Mouse (Mus musculus) mouse trophoblast stem cell (cell line): ENCODE measurements at regions not wholly inside any gene's neighbourhood (a gene's known extent, or its start where the extent isn't known, plus 50 kb on each side); places are given as distances from the start of the nearest gene placed in this dataset.

Experiments
- in situ Hi-C, 2 experiments: fragments of 300-500 bp; cut with MseI, MboI; formaldehyde crosslinking; loops; 2 replicates in 1 of 2; 3 replicates in 1 of 2; pipeline ENCODE4 v1.15.1; 2025

GRCm38 (mm10) chr13:71653939-71654467, 309.5 kb downstream of the Irx1 start:
- in situ Hi-C loops = no loop called here

DNA sequence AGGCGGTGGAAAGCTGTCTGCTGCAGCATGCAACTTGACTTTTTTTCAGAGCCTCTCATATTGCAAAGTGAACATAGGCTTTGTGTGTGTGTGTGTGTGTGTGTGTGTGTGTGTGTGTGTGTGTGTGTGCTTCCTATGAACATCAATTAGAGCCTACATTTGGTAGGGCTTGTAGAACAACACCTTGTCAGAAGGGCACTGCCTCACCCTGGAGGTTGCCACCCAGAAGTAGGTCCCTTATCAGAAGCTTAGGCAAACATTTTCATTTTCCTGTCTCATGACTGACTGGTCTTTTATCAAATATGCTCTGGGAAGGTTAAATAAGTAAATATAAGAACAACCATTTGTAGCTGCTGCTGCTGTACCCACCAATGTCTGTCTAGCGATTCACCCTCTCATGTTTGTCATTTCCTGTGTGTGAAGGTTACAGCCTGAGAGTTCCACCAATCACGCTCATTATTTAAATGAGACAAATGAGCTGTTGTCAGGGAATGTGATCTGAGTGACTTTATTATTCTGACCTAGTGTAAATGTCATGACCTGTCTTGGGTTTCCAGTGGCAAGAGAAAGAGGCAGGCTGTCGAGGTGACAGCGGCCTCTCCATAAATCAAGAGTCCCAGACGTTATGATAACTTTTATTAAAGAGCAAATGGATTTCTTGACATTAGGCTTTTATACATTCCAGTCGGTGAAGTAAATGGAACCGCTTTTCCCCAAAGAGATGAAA, 310.1 kb downstream of the Irx1 start:
- in situ Hi-C loops = no loop called here

- in situ Hi-C loops = no loop called here
Measured at GRCm38 (mm10) chr13:71649876-71650275, 313.6 kb downstream of the Irx1 start.

DNA sequence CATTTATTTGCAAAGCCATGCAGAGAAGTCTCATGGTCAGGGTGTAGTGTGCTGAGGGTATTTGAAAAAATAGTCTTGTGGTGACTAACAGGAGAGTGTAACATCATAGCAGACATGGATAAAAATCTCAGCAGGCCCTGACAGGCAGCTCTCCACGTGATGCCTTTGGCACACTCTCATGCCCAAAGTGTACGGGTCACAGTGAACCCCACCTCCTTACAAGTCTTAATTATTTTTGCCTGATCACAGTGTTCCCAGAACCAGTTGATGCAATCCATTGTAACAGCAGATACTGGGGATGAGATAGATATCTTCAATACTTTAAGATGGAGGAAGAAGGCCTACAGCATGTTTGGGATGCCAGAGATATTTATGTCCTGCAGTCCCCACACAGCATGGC, 314.5 kb downstream of the Irx1 start:
- in situ Hi-C loops = no loop called here

GRCm38 (mm10) chr13:71631447-71631846, 332.1 kb downstream of the Irx1 start:
- in situ Hi-C loops = no loop called here

DNA sequence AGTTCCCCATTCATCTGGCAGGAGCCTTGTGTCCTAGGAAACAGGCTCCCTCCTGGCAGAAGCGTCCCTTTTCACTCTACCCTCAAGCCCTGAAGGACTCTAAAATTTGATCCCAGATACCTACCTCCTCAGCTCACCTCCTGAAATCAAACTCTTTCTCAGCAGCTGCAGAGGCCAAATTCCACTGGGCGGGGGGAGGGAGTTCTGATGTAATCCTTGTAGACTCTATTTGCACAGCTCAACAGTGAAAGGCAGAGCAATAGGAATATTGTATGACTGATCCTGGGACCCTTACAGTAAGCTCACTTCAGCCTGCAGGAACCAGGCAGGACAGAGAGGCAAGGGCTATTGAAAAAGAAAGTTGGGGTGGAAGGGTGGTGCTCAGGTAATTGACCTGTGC, 346.3 kb downstream of the Irx1 start:
- in situ Hi-C loops = no loop called here

DNA sequence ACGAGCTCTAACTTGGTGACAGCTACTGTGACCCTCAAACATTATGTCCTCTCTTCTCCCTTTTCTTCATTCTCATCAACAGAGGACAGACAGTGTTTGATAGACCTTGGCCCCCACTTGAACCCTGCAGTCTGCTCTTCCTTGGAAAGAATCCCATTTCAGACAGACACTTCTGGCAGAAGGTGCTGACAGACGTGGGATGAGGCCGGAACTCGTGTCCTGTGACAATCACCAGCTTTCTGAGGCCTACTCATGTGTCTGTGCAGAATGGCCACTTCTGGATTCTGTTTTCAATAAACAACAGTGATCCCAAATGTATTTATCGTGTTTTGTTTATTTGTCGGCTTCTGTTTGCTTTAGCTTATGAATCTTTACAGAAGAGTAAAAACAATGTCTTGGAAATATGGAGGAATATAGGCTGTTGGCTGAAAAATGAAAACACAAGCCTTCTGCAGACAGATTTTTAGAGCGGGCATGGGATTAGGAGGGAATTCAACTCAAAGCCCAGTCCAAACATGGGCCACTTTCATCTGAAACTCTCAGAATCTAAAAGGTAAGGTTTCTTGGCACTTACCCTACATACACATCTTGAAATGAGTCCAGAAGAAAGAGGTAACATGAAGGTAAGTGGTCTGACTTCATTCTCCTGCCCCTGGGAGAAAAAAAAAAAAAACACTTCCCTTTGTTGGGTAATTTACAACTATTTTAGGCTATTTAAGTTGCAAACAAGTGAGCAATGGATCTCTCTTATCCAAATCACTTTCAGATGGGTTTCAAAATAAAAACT, 350.9 kb downstream of the Irx1 start:
- in situ Hi-C loops = no loop called here

DNA sequence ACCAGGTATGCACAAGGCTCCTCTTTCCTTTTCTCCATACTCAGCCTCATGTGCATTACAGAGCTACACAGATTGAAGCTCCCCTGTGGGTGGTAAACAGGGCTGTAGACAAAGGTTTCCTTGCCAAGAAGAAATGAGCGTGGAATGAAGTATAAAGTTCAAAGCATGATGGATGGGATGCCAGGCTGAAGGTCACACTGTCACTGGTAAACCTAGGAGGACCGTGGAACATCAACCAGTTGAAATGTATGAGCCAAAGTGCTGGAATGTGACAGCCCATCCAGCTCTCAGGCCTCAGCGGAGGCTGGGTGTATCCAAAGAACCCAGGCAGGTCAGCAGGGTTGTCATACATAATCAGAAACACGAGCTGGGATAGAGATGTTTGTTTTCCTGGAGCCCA, 381.0 kb downstream of the Irx1 start:
- in situ Hi-C loops = no loop called here

DNA sequence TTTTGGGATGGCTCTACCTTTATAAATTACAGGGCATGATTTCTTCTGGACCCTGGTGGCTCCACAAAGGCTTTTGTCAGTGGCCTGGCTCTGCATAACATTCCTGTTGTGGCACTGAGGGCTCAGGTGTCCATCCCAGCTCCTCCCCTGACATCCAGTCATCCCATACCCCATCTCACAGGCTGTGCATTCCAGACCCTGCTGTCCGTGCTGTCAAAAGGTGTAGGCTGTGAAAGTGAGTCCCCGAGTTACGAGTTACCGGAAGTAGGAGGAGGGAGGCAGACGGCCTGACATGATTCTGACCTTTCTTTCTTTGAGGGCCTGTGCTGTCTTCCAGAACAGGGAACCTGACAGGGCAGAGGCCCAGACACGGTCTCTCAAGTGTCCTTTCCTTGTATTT, 397.6 kb downstream of the Irx1 start:
- in situ Hi-C loops = no loop called here

GRCm38 (mm10) chr13:71565388-71565787, 398.1 kb downstream of the Irx1 start:
- in situ Hi-C loops = no loop called here

DNA sequence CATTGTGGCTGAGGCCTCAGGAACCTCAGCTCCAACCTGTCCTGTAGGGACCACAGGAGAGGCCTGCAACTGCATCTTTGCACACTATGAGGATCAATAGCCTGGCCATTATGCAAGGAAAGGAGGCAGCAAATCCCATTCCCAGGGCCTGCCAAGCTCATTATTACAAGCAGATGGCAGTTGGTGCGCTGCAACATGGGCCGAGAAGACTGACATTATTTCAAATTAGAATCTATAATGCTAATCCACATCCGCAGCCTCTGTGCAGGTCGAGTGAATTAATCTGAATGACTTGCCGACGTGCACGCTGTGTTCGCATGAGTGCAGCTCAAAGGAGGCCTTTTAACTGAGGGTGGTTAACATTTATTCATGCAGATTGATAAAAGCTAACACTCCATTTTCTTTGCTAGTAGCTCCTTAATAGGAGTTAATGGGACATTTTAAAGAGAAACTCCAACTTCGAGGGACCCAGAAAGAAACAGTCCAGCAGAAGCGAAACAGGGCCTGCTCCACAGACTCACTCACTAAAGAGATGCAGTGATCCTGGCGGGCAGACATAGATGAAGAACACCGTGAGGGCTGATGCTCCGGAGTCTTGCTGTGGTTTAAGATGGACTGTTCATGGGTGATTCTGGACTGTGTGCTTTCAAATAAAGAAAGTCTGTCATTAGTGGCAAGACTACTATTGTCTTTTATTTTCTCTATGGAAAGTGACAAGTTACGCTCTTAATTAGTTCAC, 404.9 kb downstream of the Irx1 start:
- in situ Hi-C loops = no loop called here

DNA sequence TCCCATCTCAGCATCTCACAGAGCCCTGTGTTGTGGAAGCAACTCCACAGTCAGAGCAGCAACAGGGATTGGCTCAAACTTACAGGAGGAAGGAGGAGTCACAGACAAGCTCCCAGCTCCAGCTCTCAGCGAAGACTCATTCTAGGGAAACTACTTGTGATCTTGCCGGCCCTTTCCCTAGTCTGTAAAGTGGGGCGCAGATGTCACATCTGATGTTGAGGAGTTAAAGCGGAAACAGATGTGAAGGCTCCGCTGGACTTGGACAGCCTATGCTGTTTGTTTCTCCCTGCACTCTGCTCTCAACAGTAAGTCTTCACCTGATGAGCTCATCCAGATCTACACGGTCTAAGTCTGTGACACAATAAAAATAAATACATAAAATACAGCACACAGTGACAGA, 408.1 kb downstream of the Irx1 start:
- in situ Hi-C loops = no loop called here

DNA sequence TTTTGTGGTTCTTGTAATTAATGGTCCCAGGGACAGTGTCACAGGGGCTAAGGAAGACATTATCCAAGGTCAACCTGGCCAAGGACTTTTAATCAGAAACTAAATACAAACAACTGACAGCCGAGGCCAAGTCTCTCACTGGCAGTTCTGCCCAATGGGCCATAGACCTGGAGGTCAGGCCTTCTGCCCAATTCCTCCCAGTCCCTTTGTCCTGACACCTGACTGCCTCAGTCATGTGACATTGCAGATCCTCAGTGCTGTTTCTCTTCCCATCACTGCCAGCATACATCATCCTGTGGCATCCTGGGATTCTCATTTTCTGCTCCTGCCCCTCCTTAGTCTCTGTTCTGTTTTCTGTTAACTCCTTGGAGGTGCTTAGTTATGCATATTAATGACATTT, 413.4 kb downstream of the Irx1 start:
- in situ Hi-C loops = no loop called here

DNA sequence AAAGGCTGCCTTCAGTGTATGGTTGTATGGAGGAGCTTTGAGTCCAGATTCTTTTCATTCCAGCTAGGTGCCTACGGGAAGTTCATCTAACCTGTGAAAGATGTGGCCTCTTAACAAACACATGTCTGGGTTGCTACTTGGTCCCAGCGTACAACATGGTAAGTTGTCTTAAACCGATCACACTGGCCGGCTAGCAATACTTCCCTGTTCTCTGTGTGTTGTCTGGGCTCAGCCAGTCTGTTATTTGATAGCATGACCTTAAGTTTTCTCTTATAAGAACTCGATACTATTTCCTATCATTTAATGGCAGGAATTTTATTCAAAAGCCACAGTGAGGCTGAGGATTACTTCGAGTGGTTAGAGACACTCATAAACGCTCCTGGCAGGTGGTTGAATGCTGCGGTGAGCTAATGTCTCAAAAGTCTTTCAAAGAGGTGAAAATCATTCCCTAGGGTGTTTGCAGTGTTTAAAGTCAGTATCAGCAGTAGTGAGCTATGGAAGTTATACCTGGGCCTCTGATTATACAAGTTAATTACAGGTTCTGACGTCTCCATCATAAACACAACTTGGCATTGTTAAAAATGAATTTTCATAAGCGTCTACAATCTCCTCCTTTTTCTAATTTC, 414.2 kb downstream of the Irx1 start:
- in situ Hi-C loops = no loop called here

DNA sequence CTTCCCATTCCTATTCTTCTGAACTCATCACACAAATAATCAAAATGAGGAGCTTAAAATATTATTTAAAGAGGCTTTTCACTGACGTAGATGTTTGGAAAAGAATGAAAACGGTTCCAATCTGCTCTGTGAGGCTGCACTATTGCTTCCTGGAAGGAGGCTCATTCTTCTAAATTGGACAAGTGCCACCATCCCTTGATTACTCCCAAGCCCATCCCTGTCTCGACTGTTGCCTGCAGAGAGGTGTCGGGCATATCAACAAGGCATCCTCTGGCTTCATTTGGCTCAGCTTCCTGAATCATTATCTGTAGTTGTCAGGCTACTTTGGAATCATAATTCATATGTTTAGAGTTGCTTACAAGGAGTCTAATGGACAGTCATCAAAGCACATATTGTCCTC, 425.3 kb downstream of the Irx1 start:
- in situ Hi-C loops = no loop called here

GRCm38 (mm10) chr13:71532796-71533351, 430.6 kb downstream of the Irx1 start:
- in situ Hi-C loops = no loop called here

- in situ Hi-C loops = no loop called here
Measured at GRCm38 (mm10) chr13:71529397-71530122, 434.0 kb downstream of the Irx1 start.

- in situ Hi-C loops = no loop called here
Measured at GRCm38 (mm10) chr13:71517776-71518175, 445.7 kb downstream of the Irx1 start.

- in situ Hi-C loops = no loop called here
Measured at GRCm38 (mm10) chr13:71513204-71513603, 450.3 kb downstream of the Irx1 start.

GRCm38 (mm10) chr13:71507956-71508401, 455.5 kb downstream of the Irx1 start:
- in situ Hi-C loops = no loop called here

GRCm38 (mm10) chr13:71507421-71507931, 456.0 kb downstream of the Irx1 start:
- in situ Hi-C loops = no loop called here
